Mouse (Mus musculus): ENCODE data around the gene Maml2.

- TF ChIP-seq EP300 (optimal IDR thresholded peaks at IDR 0.05): no peak
- TF ChIP-seq CTCF (IDR thresholded peaks at IDR 0.05; ENCODE audit: low read depth): no peak
Measured at GRCm38 (mm10) chr9:13491107-13491506, 193.3 kb downstream of the Maml2 start.

Data from stomach, postnatal 0 days (tissue).